12 mouse cellular contexts compared by ENCODE assay signal in the genomic region with DNA sequence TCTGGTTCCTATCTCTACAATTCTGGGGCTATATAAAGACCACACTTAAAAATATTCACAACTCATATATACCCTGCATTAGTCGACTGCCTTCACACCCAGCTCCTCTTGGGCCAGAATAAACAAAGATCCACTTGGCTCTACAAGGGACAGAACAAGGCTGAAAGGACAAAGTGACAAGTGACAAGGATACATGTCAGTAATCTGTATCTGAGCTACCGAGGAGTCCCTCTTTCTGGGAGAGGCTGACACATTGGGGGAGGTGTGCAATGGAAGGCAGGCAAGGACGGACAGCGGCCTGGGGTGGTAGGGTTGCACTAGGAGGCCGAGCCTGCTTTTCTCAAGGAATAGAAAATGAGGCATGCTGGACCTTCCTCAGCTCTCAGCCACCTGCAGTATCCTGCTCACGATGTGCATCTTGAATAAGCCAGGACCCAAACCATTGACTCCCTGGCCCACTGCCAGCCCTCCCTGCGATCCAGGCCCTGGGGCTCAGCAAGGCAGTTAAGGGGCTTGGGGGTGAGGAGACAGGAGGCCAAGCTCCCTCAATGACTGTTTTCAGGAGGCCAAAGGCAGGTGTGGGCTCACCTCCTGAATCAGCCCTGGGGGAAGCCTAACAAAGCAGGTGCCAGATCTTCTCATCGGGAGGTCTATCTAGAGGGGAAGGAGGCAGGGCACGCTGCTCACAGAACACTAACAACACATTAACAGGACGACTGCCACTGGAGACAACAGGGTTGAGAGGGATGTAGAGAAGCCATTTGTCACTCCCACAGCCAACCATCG.
DNase-seq lines count a peak whose midpoint lies in the region; ATAC-seq and TF ChIP-seq lines count a peak whose summit lies in the region.
"Had no signal": no experiment of that assay in that cellular context is flagged by ENCODE, and none has a peak within 500 bp of the region (broad histone marks: within the 10 kb centered on the region; RNA-seq: fewer than 3 reads in every experiment).

No protein-coding gene starts in this region.

- H3K4me3 ChIP-seq in layer of hippocampus, adult 2 months = no peak overlapping the region
- H3K4me3 ChIP-seq in forebrain, embryonic 16.5 days (replicated peaks; ENCODE audit: low read length) = no peak overlapping the region
- no peak overlapping the region for H3K4me3 ChIP-seq in midbrain, embryonic 13.5 days (replicated peaks)
- H3K4me3 ChIP-seq: limb, embryonic 12.5 days had no signal

- H3K27me3 ChIP-seq in forebrain, embryonic 16.5 days (replicated peaks; ENCODE audit: control insufficient read depth, insufficient read depth, low read length) = no peaks in the 10 kb centered on the region
- H3K27me3 ChIP-seq in midbrain, embryonic 13.5 days = no peaks in the 10 kb centered on the region

- H3K4me2 ChIP-seq in forebrain, embryonic 16.5 days (ENCODE audit: low read length) = no peak overlapping the region
- no peak overlapping the region for H3K4me2 ChIP-seq in midbrain, embryonic 13.5 days (replicated peaks)
- H3K4me2 ChIP-seq: limb, embryonic 12.5 days had no signal

- H3K27ac ChIP-seq in layer of hippocampus, adult 2 months = peak overlapping the region; percentile 3; the same call in 1 of the 2 replicates
- no peak overlapping the region for H3K27ac ChIP-seq in forebrain, embryonic 16.5 days (ENCODE audit: low read length)
- H3K27ac ChIP-seq in midbrain, embryonic 13.5 days = peak overlapping the region; percentile 48; the same call in 1 of the 2 replicates
- H3K27ac ChIP-seq: kidney, postnatal 0 days; limb, embryonic 12.5 days had no signal

- no peak overlapping the region for H3K9ac ChIP-seq in forebrain, embryonic 16.5 days (replicated peaks; ENCODE audit: low read depth, low read length)
- H3K9ac ChIP-seq in midbrain, embryonic 13.5 days (replicated peaks) = 0 out of 2 replicates have a peak overlapping the region, but pooled peaks have one; percentile 7
- H3K9ac ChIP-seq: limb, embryonic 12.5 days had no signal

- no peaks in the 10 kb centered on the region for H3K9me3 ChIP-seq in forebrain, embryonic 16.5 days (ENCODE audit: control insufficient read depth, low read length)
- no peaks in the 10 kb centered on the region for H3K9me3 ChIP-seq in midbrain, embryonic 13.5 days
- H3K9me3 ChIP-seq: limb, embryonic 12.5 days had no signal

- intact Hi-C loops in left cerebral cortex, postnatal 25 days (cut with DNase I) = no loop called here

- peaks cover 21% of the 10 kb centered on the region for H3K4me1 ChIP-seq in forebrain, embryonic 16.5 days (replicated peaks; ENCODE audit: control insufficient read depth, insufficient read depth, low read length)
- peaks cover 15% of the 10 kb centered on the region for H3K4me1 ChIP-seq in midbrain, embryonic 13.5 days (replicated peaks)

- peak; percentile 26 to 35 for DNase-seq in cerebellum, postnatal 36 days
- no peak for DNase-seq in layer of hippocampus, adult 2 months (ENCODE audit: low spot score in 2 of 2)
- DNase-seq in layer of hippocampus, postnatal 10 days (ENCODE audit: low spot score in 2 of 2) = no peak
- DNase-seq in left cerebral cortex, postnatal 25 days (ENCODE audit: low spot score in 2 of 2) = no peak
- no peak for DNase-seq in lung, adult 18-20 months
- DNase-seq: adrenal gland, postnatal 36 days; B cell, adult 2 months had no signal

- 20% methylated on average over 11 of the region's 11 CpGs for WGBS in forebrain, embryonic 16.5 days
- 34% methylated on average over 11 of the region's 11 CpGs for WGBS in midbrain, embryonic 13.5 days

- no peak for TF ChIP-seq CTCF in layer of hippocampus, adult 2 months (conservative IDR thresholded peaks at IDR 0.05)

- no peak for ATAC-seq in cerebellum, adult (ENCODE audit: insufficient number of reproducible peaks, low FRiP score, low TSS enrichment)
- ATAC-seq in forebrain, embryonic 16.5 days = peak; percentile 26
- peak; percentile 13; the same call in 1 of the 2 replicates for ATAC-seq in midbrain, embryonic 13.5 days

- no peaks in the 10 kb centered on the region for H3K36me3 ChIP-seq in forebrain, embryonic 16.5 days (ENCODE audit: control insufficient read depth, insufficient read depth)
- H3K36me3 ChIP-seq in midbrain, embryonic 13.5 days = no peaks in the 10 kb centered on the region
- H3K36me3 ChIP-seq: limb, embryonic 12.5 days had no signal

Comparison
In these comparisons a context has a peak if more than half of its experiments do, and no peak if none do; other contexts are left out.
1. DNase-seq: peak in cerebellum, postnatal 36 days (2 of 2); none in layer of hippocampus, adult 2 months (0 of 2), layer of hippocampus, postnatal 10 days (0 of 2), left cerebral cortex, postnatal 25 days (0 of 2) and lung, adult 18-20 months (0 of 2).